Mouse (Mus musculus) CH12.LX (cell line): ENCODE data around the gene Ttll4. TPM values are rescaled to one million over a fixed set of nuclear protein-coding genes. Genes with fewer than 3 reads are reported as not detected.

Experiments
- DNase-seq: peaks from one replicate; pipeline ENCODE4 v3.0.0-alpha.2; 2013; ENCODE audit errors: extremely low read depth
- H3K27ac ChIP-seq: 2 replicates; pipeline ENCODE4 v1.5.1; 2012; ENCODE audit warnings: low read depth, mild to moderate bottlenecking, control low read depth, moderate library complexity; ENCODE audit not compliant: insufficient read depth
- H3K27me3 ChIP-seq: replicated peaks from 2 replicates; pipeline ENCODE3; 2012; ENCODE audit warnings: inconsistent platforms
- H3K36me3 ChIP-seq, 2 experiments: replicated peaks in 1 of 2; 2 replicates each; pipeline versions ENCODE3 to v1.6.1; 2012; ENCODE audit warnings: inconsistent platforms in 1 of 2, low read length in 1 of 2, mild to moderate bottlenecking in 1 of 2, mixed read lengths in 1 of 2, moderate library complexity in 1 of 2; ENCODE audit not compliant: control insufficient read depth in 1 of 2, insufficient read depth in 1 of 2
- H3K4me1 ChIP-seq, 2 experiments: 2 replicates each; pipeline ENCODE4 v1.6.1; 2012; ENCODE audit warnings: inconsistent platforms in 1 of 2, moderate library complexity in 1 of 2; ENCODE audit not compliant: insufficient read depth in 2 of 2, control insufficient read depth in 1 of 2
- H3K4me2 ChIP-seq: 2 replicates; pipeline ENCODE4 v1.6.1; 2012; ENCODE audit warnings: low read depth, mild to moderate bottlenecking, control low read depth; ENCODE audit not compliant: poor library complexity, insufficient read depth, severe bottlenecking
- H3K4me3 ChIP-seq, 3 experiments: fragments of 150-350 bp in 1 of 3; sonication (generic) in 1 of 3; replicated peaks in 1 of 3; 2 replicates each; pipeline versions ENCODE3 to v1.5.1; 2011 to 2012; ENCODE audit warnings: low read depth in 2 of 3, low read length in 2 of 3, mild to moderate bottlenecking in 2 of 3, moderate library complexity in 2 of 3, control low read depth in 1 of 3, improper control_type of control experiment in 1 of 3, inconsistent platforms in 1 of 3, mixed read lengths in 1 of 3; ENCODE audit not compliant: poor library complexity in 1 of 3
- H3K79me2 ChIP-seq: replicated peaks from 2 replicates; pipeline ENCODE4 v1.6.1; 2012; ENCODE audit warnings: mild to moderate bottlenecking, moderate library complexity; ENCODE audit not compliant: control insufficient read depth, poor library complexity, insufficient read depth, severe bottlenecking; ENCODE audit errors: extremely low read depth
- H3K9ac ChIP-seq: 2 replicates; pipeline ENCODE4 v1.6.1; 2012; ENCODE audit warnings: low read depth, mild to moderate bottlenecking, control low read depth, moderate library complexity; ENCODE audit not compliant: insufficient read depth
- H3K9me3 ChIP-seq: replicated peaks from 2 replicates; pipeline ENCODE3; 2012; ENCODE audit warnings: low read length, inconsistent platforms, mixed read lengths
- CHD1 ChIP-seq: IDR thresholded peaks from 2 replicates; pipeline ENCODE4 v1.6.1; 2012; ENCODE audit warnings: low read depth, low read length, improper control_type of control experiment, inconsistent platforms
- CHD2 ChIP-seq: IDR thresholded peaks from 2 replicates; pipeline ENCODE4 v1.6.1; 2011; ENCODE audit warnings: low read length, improper control_type of control experiment
- CTCF ChIP-seq, 2 experiments: IDR thresholded peaks in 1 of 2; conservative IDR thresholded peaks in 1 of 2; 2 replicates each; pipeline ENCODE4 v1.5.1; 2011 to 2012; ENCODE audit warnings: low read depth in 2 of 2, low read length in 2 of 2, improper control_type of control experiment in 1 of 2, inconsistent platforms in 1 of 2, mild to moderate bottlenecking in 1 of 2, moderate library complexity in 1 of 2
- E2F4 ChIP-seq: IDR thresholded peaks from 2 replicates; pipeline ENCODE4 v1.6.1; 2011; ENCODE audit warnings: low read depth, low read length, improper control_type of control experiment; ENCODE audit not compliant: insufficient replicate concordance
- ELF1 ChIP-seq: IDR thresholded peaks from 2 replicates; pipeline ENCODE4 v1.6.1; 2014; ENCODE audit warnings: low read depth, mild to moderate bottlenecking, inconsistent platforms, low read length, improper control_type of control experiment
- KAT2A ChIP-seq: IDR thresholded peaks from 2 replicates; pipeline ENCODE4 v1.6.1; 2012; ENCODE audit warnings: low read length, improper control_type of control experiment, inconsistent platforms; ENCODE audit not compliant: insufficient replicate concordance
- MAZ ChIP-seq: IDR thresholded peaks from 2 replicates; pipeline ENCODE4 v1.6.1; 2012; ENCODE audit warnings: low read depth, mild to moderate bottlenecking, inconsistent platforms, low read length, improper control_type of control experiment, moderate library complexity
- MEF2A ChIP-seq: IDR thresholded peaks from 2 replicates; pipeline ENCODE4 v1.6.1; 2014; ENCODE audit warnings: low read depth, mild to moderate bottlenecking, inconsistent platforms, low read length, improper control_type of control experiment, borderline replicate concordance
- MXI1 ChIP-seq: IDR thresholded peaks from 2 replicates; pipeline ENCODE4 v1.6.1; 2011; ENCODE audit warnings: mild to moderate bottlenecking, low read depth, low read length, improper control_type of control experiment
- MYC ChIP-seq: IDR thresholded peaks from 2 replicates; pipeline ENCODE4 v1.6.1; 2011; ENCODE audit warnings: low read depth, mild to moderate bottlenecking, improper control_type of control experiment, low read length
- NELFE ChIP-seq: IDR thresholded peaks from 2 replicates; pipeline ENCODE4 v1.6.1; 2011; ENCODE audit warnings: low read depth, low read length, improper control_type of control experiment
- NRF1 ChIP-seq: IDR thresholded peaks from 2 replicates; pipeline ENCODE4 v1.6.1; 2014; ENCODE audit warnings: low read depth, mild to moderate bottlenecking, inconsistent platforms, low read length, improper control_type of control experiment, moderate library complexity
- POLR2AphosphoS2 ChIP-seq: IDR thresholded peaks from 2 replicates; pipeline ENCODE4 v1.6.1; 2011; ENCODE audit warnings: low read depth, low read length, improper control_type of control experiment
- RAD21 ChIP-seq: IDR thresholded peaks from 2 replicates; pipeline ENCODE4 v1.6.1; 2011; ENCODE audit warnings: low read depth, mild to moderate bottlenecking, low read length, improper control_type of control experiment, moderate library complexity
- RCOR1 ChIP-seq: conservative IDR thresholded peaks from 2 replicates; pipeline ENCODE4 v1.6.1; 2012; ENCODE audit warnings: low read depth, mild to moderate bottlenecking, inconsistent platforms, low read length, improper control_type of control experiment
- SIN3A ChIP-seq: IDR thresholded peaks from 2 replicates; pipeline ENCODE4 v1.6.1; 2012; ENCODE audit warnings: low read length, improper control_type of control experiment, inconsistent platforms
- SMC3 ChIP-seq: IDR thresholded peaks from 2 replicates; pipeline ENCODE4 v1.6.1; 2011; ENCODE audit warnings: low read depth, low read length, improper control_type of control experiment
- TCF12 ChIP-seq: IDR thresholded peaks from 2 replicates; pipeline ENCODE4 v1.6.1; 2014; ENCODE audit warnings: low read depth, mild to moderate bottlenecking, inconsistent platforms, low read length, improper control_type of control experiment
- USF1 ChIP-seq: IDR thresholded peaks from 2 replicates; pipeline ENCODE4 v1.6.1; 2014; ENCODE audit warnings: low read depth, mild to moderate bottlenecking, inconsistent platforms, low read length, improper control_type of control experiment
- USF2 ChIP-seq: conservative IDR thresholded peaks from 2 replicates; pipeline ENCODE4 v1.6.1; 2011; ENCODE audit warnings: low read depth, low read length, improper control_type of control experiment
- ZC3H11A ChIP-seq: IDR thresholded peaks from 2 replicates; pipeline ENCODE4 v1.6.1; 2012; ENCODE audit warnings: low read depth, mild to moderate bottlenecking, inconsistent platforms, low read length, improper control_type of control experiment
- ZNF384 ChIP-seq: IDR thresholded peaks from 2 replicates; pipeline ENCODE4 v1.6.1; 2012; ENCODE audit warnings: low read depth, low read length, improper control_type of control experiment, inconsistent platforms
- dilution Hi-C: fragments of 300-500 bp; cut with MboI; formaldehyde crosslinking; loops from 2 replicates; pipeline ENCODE4 v1.14.3; 2020; ENCODE audit warnings: low sequenced_read_pairs; ENCODE audit not compliant: extremely low pct_unique_long_range_greater_than_20kb, extremely low pct_ligation_motif_present
- in situ Hi-C: fragments of 300-500 bp; cut with MboI; formaldehyde crosslinking; loops from 3 replicates; pipeline ENCODE4 v1.14.3; 2019; ENCODE audit warnings: low sequenced_read_pairs, low pct_ligation_motif_present, low pct_unique_long_range_greater_than_20kb, mixed read lengths
- polyA plus RNA-seq: library from polyadenylated mRNA; unstranded; fragments of >175 nt; gene quantifications from 2 replicates; pipeline ENCODE4 v1.2.1, GENCODE M21; 2012; ENCODE audit warnings: low read depth; ENCODE audit not compliant: insufficient read length
- total RNA-seq, 2 experiments: library from RNA; depleted of rRNA; stranded (reverse); fragments of 300-350 nt in 1 of 2; fragments of >200 nt in 1 of 2; gene quantifications; 2 replicates each; pipeline ENCODE4 v1.2.3; 2012 to 2014

Ttll4 gene
- total and polyA plus RNA-seq, 3 experiments: 21.8 to 85.8 (median 23.6) TPM

DNA sequence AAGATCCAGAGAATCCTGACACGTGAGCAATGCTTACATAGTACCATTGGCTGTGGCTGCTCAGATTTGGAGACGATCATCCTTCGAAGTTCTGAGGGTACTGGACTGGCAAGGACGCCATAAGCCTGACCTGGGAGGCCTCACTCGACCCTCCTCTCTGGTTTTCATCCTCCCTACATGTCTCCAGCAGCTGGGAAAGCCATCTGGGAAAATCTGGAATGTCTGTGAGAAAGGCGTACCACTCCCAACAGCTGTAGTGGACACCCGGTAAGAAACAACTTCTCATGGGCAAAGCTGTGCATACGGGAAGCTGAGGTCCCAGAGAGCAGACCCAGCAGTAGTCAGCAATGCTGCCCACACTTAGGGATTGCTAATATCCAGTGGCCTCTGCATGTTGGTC lies 90.6 kb downstream of the Ttll4 start:
- no peak for TF ChIP-seq SMC3
- no peak for TF ChIP-seq MXI1
- TF ChIP-seq ZNF384: no peak
- TF ChIP-seq MYC: no peak
- TF ChIP-seq RAD21: no peak
- TF ChIP-seq TCF12: no peak
- TF ChIP-seq USF2: no peak
- TF ChIP-seq NRF1: no peak
- TF ChIP-seq KAT2A: no peak
- TF ChIP-seq CHD2: no peak
- no peak for TF ChIP-seq E2F4
- TF ChIP-seq ELF1: no peak
- no peak for TF ChIP-seq CTCF (conservative IDR thresholded peaks at IDR 0.05 in 1 of 2, IDR thresholded peaks at IDR 0.05 in 1 of 2; ENCODE audit: low read depth in 2 of 2, low read length in 2 of 2)
- no peak for TF ChIP-seq RCOR1
- no peak for TF ChIP-seq POLR2AphosphoS2
- no peak for TF ChIP-seq CHD1
- Histone ChIP-seq H3K9me3 (no peaks in the 10 kb centered on the region), H3K4me3 (no peak overlapping the region), H3K79me2 (no peaks in the 10 kb centered on the region), H3K36me3 (no peaks in the 10 kb centered on the region), H3K27me3 (peaks cover 8% of the 10 kb centered on the region), H3K4me2 (no peak overlapping the region), H3K27ac (no peak overlapping the region), H3K4me1 (peaks cover 21 to 33% of the 10 kb centered on the region in 2 experiments), H3K9ac (no peak overlapping the region)
- in situ Hi-C loops (loop anchor here (5.0 to 10.0 kb wide), 2 partner anchors 35 to 107 kb away; no protein-coding TSS in a partner anchor), dilution Hi-C loops (no loop called here)
- DNase-seq: no peak

DNA sequence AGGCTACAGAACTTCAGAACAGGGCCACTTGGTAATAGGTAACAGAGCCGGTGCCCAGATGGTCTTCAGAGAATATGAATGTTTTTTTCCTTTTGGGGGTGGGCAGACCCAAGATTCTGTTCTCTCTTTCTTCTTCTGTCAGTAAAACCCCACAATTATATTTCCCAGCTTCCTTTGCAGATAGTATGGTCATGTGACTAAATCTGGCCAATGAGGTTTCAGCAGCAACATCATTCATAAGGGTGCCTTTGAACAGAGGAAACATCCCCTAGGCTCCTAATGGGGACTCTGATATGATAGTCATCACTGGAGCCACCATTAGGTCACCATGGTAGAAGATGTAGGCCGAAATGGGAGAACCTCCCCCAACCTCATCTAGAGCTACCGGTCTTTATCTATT lies 91.3 kb downstream of the Ttll4 start:
- DNase-seq: peak; percentile 48
- no peaks in the 10 kb centered on the region for H3K9me3 ChIP-seq
- no peaks in the 10 kb centered on the region for H3K36me3 ChIP-seq
- no peak overlapping the region for H3K4me2 ChIP-seq
- TF ChIP-seq USF2 (peak; percentile 70), NELFE (no peak), MAZ (no peak; the same call in 1 of the 2 replicates), TCF12 (no peak), MEF2A (no peak), USF1 (peak; percentile 53; the same call in 1 of the 2 replicates), SMC3 (no peak), ZC3H11A (no peak), SIN3A (no peak)
- peaks cover 21 to 33% of the 10 kb centered on the region in 2 experiments for H3K4me1 ChIP-seq
- in situ Hi-C loops (loop anchor here (5.0 to 10.0 kb wide), 2 partner anchors 36 to 108 kb away; no protein-coding TSS in a partner anchor), dilution Hi-C loops (no loop called here)
- no peak overlapping the region for H3K27ac ChIP-seq
- H3K9ac ChIP-seq: no peak overlapping the region
- H3K27me3 ChIP-seq: peaks cover 1% of the 10 kb centered on the region
- H3K79me2 ChIP-seq: no peaks in the 10 kb centered on the region
- H3K4me3 ChIP-seq: no peak overlapping the region

Other genes starting within 250 kb of the Ttll4 start
- 46.1 and 52.3 TPM in 2 replicates for gene Cnot9, start 155.7 kb upstream of the Ttll4 start, total RNA-seq (2012; rRNA removed)
- gene Cnot9, start 155.7 kb upstream of the Ttll4 start, total RNA-seq (2014; rRNA removed): 80.8 and 84.5 TPM in 2 replicates
- gene Cnot9, start 155.7 kb upstream of the Ttll4 start, polyA plus RNA-seq: 58.5 and 70.5 TPM in 2 replicates
- 0.21 and 0.25 TPM in 2 replicates for gene Plcd4, start 118.9 kb upstream of the Ttll4 start, total RNA-seq (2012; rRNA removed)
- gene Plcd4, start 118.9 kb upstream of the Ttll4 start, total RNA-seq (2014; rRNA removed): not detected in 2 replicates
- 0.97 and 1.1 TPM in 2 replicates for gene Plcd4, start 118.9 kb upstream of the Ttll4 start, polyA plus RNA-seq
- 24.0 and 24.5 TPM in 2 replicates for gene Usp37, start 117.5 kb upstream of the Ttll4 start, total RNA-seq (2012; rRNA removed)
- gene Usp37, start 117.5 kb upstream of the Ttll4 start, total RNA-seq (2014; rRNA removed): 24.1 and 24.6 TPM in 2 replicates
- gene Usp37, start 117.5 kb upstream of the Ttll4 start, polyA plus RNA-seq: 12.9 and 13.8 TPM in 2 replicates
- gene Zfp142, start 73.5 kb upstream of the Ttll4 start, total RNA-seq (2012; rRNA removed): 6.0 and 7.8 TPM in 2 replicates
- 2.5 and 2.8 TPM in 2 replicates for gene Zfp142, start 73.5 kb upstream of the Ttll4 start, total RNA-seq (2014; rRNA removed)
- 14.1 and 15.1 TPM in 2 replicates for gene Zfp142, start 73.5 kb upstream of the Ttll4 start, polyA plus RNA-seq
- gene Bcs1l, start 73.5 kb upstream of the Ttll4 start, total RNA-seq (2012; rRNA removed): 24.5 and 27.1 TPM in 2 replicates
- gene Bcs1l, start 73.5 kb upstream of the Ttll4 start, total RNA-seq (2014; rRNA removed): 16.7 and 18.6 TPM in 2 replicates
- gene Bcs1l, start 73.5 kb upstream of the Ttll4 start, polyA plus RNA-seq: 27.8 and 29.1 TPM in 2 replicates
- gene Rnf25, start 60.3 kb upstream of the Ttll4 start, total RNA-seq (2012; rRNA removed): 32.1 and 32.9 TPM in 2 replicates
- gene Rnf25, start 60.3 kb upstream of the Ttll4 start, total RNA-seq (2014; rRNA removed): 48.2 and 50.3 TPM in 2 replicates
- 43.4 and 47.8 TPM in 2 replicates for gene Rnf25, start 60.3 kb upstream of the Ttll4 start, polyA plus RNA-seq
- gene Stk36, start 60.3 kb upstream of the Ttll4 start, total RNA-seq (2012; rRNA removed): 0.81 and 1.1 TPM in 2 replicates
- 0.40 and 0.46 TPM in 2 replicates for gene Stk36, start 60.3 kb upstream of the Ttll4 start, total RNA-seq (2014; rRNA removed)
- gene Stk36, start 60.3 kb upstream of the Ttll4 start, polyA plus RNA-seq: 1.8 and 2.4 TPM in 2 replicates
- gene Cyp27a1, start 51.8 kb downstream of the Ttll4 start, total RNA-seq (2012; rRNA removed): not detected in 2 replicates
- gene Cyp27a1, start 51.8 kb downstream of the Ttll4 start, total RNA-seq (2014; rRNA removed): not detected in 2 replicates
- gene Cyp27a1, start 51.8 kb downstream of the Ttll4 start, polyA plus RNA-seq: not detected in 2 replicates
- 0.08 and 0.13 TPM in 2 replicates for gene Prkag3, start 87.5 kb downstream of the Ttll4 start, total RNA-seq (2012; rRNA removed)
- gene Prkag3, start 87.5 kb downstream of the Ttll4 start, total RNA-seq (2014; rRNA removed): 0.09 TPM in 1 of 2 replicates, not detected in the other
- 0.12 TPM in 1 of 2 replicates, not detected in the other for gene Prkag3, start 87.5 kb downstream of the Ttll4 start, polyA plus RNA-seq
- 3.4 and 3.5 TPM in 2 replicates for gene Wnt6, start 110.1 kb downstream of the Ttll4 start, total RNA-seq (2012; rRNA removed)
- 0.67 and 0.89 TPM in 2 replicates for gene Wnt6, start 110.1 kb downstream of the Ttll4 start, total RNA-seq (2014; rRNA removed)
- gene Wnt6, start 110.1 kb downstream of the Ttll4 start, polyA plus RNA-seq: 1.6 and 1.7 TPM in 2 replicates
- gene Wnt10a, start 129.8 kb downstream of the Ttll4 start, total RNA-seq (2012; rRNA removed): 126 and 184 TPM in 2 replicates
- gene Wnt10a, start 129.8 kb downstream of the Ttll4 start, total RNA-seq (2014; rRNA removed): 142 and 155 TPM in 2 replicates
- 170 and 187 TPM in 2 replicates for gene Wnt10a, start 129.8 kb downstream of the Ttll4 start, polyA plus RNA-seq
- 0.04 TPM in 1 of 2 replicates, not detected in the other for gene Cdk5r2, start 193.2 kb downstream of the Ttll4 start, total RNA-seq (2012; rRNA removed)
- gene Cdk5r2, start 193.2 kb downstream of the Ttll4 start, total RNA-seq (2014; rRNA removed): not detected in 2 replicates
- 0.23 and 0.24 TPM in 2 replicates for gene Cdk5r2, start 193.2 kb downstream of the Ttll4 start, polyA plus RNA-seq
- gene Fev, start 223.7 kb downstream of the Ttll4 start, total RNA-seq (2012; rRNA removed): not detected in 2 replicates
- gene Fev, start 223.7 kb downstream of the Ttll4 start, total RNA-seq (2014; rRNA removed): not detected in 2 replicates
- not detected in 2 replicates for gene Fev, start 223.7 kb downstream of the Ttll4 start, polyA plus RNA-seq
- 0.55 TPM in 1 of 2 replicates, not detected in the other for gene Cryba2, start 231.4 kb downstream of the Ttll4 start, total RNA-seq (2012; rRNA removed)
- gene Cryba2, start 231.4 kb downstream of the Ttll4 start, total RNA-seq (2014; rRNA removed): not detected in 2 replicates
- 0.30 and 0.78 TPM in 2 replicates for gene Cryba2, start 231.4 kb downstream of the Ttll4 start, polyA plus RNA-seq